Mouse (Mus musculus): ENCODE data around the gene Tmem128. TPM values are rescaled to one million over a fixed set of nuclear protein-coding genes. Genes with fewer than 3 reads are reported as not detected.

The Tmem128 gene
- polyA plus RNA-seq, 1 experiment: 39.3 TPM

DNA sequence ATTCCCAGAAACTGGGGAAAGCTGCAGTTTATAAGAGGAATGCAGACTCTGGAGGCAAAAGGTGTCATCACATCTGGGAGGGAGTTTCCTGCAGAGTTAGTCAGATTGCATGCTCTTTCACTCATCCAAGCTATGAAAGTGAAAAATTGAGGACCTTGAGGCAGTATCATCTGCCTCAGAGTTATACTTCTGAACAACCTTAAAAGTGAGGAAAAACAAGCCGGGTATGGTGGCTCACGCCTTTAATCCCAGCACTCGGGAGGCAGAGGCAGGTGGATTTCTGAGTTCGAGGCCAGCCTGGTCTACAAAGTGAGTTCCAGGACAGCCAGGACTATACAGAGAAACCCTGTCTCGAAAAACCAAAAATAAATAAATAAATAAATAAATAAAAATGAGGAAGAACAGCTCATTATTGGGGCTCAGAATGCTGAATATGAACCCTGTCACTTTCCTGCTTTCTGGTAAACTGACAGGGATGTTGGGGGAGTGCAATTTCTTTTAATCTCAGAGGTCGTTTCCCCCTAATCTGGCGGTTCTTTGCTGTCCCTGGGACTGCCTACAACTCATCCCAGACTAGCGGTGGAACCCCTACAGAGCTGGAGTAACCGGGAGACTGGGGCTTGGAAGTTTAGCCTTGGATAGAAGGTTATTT lies 404 bp upstream of the Tmem128 start:
- no peak for TF ChIP-seq GATA1 (IDR thresholded peaks at IDR 0.05; ENCODE audit: low read length)

- TF ChIP-seq GATA1 (IDR thresholded peaks at IDR 0.05; ENCODE audit: low read length): no peak
Measured at GRCm38 (mm10) chr5:38270942-38271341, 11.0 kb downstream of the Tmem128 start.

DNA sequence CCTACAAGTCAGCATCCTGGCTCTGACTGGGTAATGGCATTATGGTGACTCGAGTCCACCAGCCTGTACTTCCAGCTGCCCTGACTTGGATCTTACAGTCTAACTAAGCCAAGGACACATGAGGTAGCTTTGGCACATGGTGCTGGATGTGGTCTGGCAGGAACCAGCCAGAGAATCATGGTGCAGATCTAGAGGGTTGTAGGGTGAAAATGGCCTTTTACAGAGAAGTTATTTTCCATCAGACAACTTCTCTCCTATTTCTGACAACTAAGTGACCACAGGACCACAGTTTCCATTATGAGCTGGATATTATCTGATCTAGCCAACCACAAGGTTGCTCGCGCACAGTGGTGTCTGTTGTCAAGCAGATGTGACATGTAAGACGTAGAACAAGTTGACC lies 13.8 kb downstream of the Tmem128 start:
- no peak for TF ChIP-seq GATA1 (IDR thresholded peaks at IDR 0.05; ENCODE audit: low read length)

DNA sequence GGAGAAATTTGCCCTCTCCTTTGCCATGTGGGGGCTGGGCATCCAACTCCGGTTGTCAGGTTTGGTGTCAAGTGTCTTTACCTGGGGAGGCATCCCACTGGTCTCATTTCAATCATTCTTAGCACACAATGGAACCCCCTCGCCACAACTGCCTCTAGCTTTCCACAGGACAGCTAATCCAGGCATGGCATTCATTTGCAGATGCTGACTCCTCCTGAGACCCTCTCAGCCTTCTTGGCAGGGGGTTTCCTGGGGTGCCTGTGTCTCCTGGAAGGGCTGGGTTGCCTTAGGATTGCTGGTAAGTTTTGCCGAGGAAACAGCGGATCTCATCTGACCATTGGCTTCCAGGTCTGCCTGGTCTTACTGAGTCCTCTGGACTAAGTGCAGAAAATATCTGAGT lies 15.8 kb downstream of the Tmem128 start, which contains the start of gene Otop1:
TSS of gene Otop1 (plus strand) at position 202 of the 400 bp plus-strand sequence.
- TF ChIP-seq GATA1 (IDR thresholded peaks at IDR 0.05; ENCODE audit: low read length): no peak

DNA sequence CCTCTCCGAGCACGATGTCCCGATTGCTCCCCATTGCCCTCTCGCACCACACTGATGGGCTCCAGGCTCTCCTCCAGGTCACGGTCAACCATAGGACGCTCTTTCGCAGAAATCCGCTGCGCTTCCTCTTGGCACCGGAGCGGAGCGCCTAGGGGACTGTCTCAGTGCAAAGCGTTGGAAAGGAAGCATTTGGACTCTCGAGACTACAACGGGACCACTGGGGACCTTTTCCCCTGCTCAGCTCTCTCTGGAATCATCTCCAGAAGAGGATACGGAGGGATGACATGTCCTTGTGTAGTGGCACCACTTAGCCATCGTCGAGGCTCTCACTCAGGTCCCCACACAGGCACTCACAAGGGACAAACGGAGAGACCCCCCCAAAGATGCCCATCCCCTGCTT lies 16.5 kb downstream of the Tmem128 start:
- TF ChIP-seq GATA1 (IDR thresholded peaks at IDR 0.05; ENCODE audit: low read length): no peak

DNA sequence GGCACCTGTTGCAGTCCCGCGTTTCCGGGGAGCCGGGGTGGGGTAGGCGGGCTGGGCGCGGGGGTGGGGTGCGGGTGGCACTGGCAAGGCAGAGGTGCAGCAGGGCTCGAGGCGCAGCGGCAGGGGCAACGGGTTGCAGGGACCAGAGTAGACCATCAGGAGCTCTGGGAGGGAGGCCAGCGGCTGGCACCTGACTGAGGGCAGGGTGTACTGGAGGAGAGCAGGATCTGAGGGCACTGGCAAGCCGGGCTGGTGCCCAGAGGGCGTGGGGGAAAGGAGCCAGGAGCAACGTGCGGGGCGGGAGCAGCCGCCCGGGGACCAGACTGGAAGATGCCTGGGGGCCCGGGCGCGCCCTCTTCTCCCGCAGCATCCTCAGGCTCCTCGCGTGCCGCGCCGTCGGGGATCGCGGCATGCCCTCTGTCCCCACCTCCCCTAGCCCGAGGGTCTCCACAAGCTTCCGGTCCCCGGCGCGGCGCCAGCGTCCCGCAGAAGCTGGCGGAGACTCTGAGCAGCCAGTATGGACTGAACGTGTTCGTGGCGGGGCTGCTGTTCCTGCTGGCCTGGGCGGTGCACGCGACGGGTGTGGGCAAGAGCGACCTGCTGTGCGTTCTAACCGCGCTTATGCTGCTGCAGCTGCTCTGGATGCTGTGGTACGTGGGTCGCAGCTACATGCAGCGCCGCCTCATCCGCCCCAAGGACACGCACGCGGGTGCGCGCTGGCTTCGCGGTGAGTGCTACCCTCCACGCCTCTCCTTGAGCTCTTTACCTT lies 17.3 kb downstream of the Tmem128 start:
- no peak for TF ChIP-seq GATA1 (IDR thresholded peaks at IDR 0.05; ENCODE audit: low read length)

GRCm38 (mm10) chr5:38277936-38278600 lies 18.1 kb downstream of the Tmem128 start:
- TF ChIP-seq GATA1 (IDR thresholded peaks at IDR 0.05; ENCODE audit: low read length): no peak

- TF ChIP-seq GATA1 (IDR thresholded peaks at IDR 0.05; ENCODE audit: low read length): no peak
Measured at GRCm38 (mm10) chr5:38280075-38280474, 20.1 kb downstream of the Tmem128 start.

DNA sequence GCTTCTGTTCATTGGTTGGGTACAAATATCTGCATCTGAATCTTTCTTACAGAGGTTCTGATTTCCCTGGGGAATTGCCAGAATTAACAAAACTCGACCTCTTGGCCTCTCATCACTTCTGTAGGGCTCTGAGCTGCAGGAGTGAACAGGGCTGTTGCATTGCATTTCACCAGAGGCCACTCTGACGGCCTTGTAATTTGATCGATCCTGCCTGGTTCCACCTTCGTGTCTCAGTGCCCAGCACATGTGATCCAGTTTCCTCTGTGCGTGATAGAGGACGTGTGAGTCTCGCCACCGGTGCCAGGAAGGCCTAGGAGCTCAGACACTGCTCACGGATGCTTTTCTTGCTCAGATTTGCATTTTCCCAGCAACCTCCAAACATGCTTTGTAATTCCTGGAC lies 25.7 kb downstream of the Tmem128 start:
- no peak for TF ChIP-seq GATA1 (IDR thresholded peaks at IDR 0.05; ENCODE audit: low read length)

- TF ChIP-seq GATA1 (IDR thresholded peaks at IDR 0.05; ENCODE audit: low read length): no peak
Measured at GRCm38 (mm10) chr5:38288476-38288875, 28.5 kb downstream of the Tmem128 start.

GRCm38 (mm10) chr5:38301761-38302411 lies 41.9 kb downstream of the Tmem128 start:
- no peak for TF ChIP-seq GATA1 (IDR thresholded peaks at IDR 0.05; ENCODE audit: low read length)

DNA sequence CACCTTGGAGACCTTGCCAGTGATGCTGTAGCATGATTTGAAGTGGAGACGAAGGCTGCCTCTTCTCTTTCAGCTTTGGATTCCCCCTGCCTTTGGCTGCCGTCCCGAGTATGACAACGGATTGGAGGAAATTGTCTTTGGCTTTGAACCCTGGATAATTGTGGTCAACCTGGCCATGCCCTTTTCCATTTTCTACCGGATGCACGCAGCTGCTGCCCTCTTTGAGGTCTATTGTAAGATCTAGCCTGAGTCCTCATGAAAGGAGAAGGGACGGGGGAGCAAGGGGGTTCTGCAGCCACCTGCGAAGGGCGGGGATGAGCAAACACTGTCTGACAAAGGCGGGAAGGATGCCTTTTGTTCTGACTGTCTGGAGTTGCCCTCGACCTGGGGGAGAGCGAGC lies 42.7 kb downstream of the Tmem128 start:
- TF ChIP-seq GATA1 (IDR thresholded peaks at IDR 0.05; ENCODE audit: low read length): no peak

GRCm38 (mm10) chr5:38305241-38305640 lies 45.3 kb downstream of the Tmem128 start:
- no peak for TF ChIP-seq GATA1 (IDR thresholded peaks at IDR 0.05; ENCODE audit: low read length)

- TF ChIP-seq GATA1 (IDR thresholded peaks at IDR 0.05; ENCODE audit: low read length): no peak
Measured at GRCm38 (mm10) chr5:38307255-38308101, 47.5 kb downstream of the Tmem128 start.

DNA sequence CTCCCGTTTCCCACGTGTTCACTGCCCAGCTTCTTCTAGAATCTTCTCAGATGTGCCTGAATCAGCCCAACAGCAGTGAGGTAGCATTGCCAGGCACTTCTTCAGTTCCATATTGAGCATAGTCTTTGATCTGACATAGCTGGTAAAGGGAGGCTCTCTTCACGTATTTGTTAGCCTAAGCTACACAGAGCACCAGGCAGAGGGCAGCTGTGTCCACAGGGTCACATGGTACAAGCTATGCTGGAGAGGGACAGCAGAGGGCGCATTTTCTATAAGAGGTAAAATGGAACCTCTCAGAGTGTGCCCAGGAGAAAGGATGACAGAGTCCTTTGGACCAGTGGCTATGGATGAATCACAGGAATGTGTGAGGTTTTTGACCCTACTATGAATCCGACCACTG lies 48.9 kb downstream of the Tmem128 start:
- no peak for TF ChIP-seq GATA1 (IDR thresholded peaks at IDR 0.05; ENCODE audit: low read length)

Data from G1E-ER4 (cell line).